Mouse (Mus musculus) thymus, postnatal 14 days (tissue): ENCODE data around the gene Ttc25.
"Not testable (repeated sequence)": the region's sequence is repeated elsewhere in the genome, so short reads cannot be mapped to it uniquely, and the experiment has no call there.

ENCODE experiments used
- DNase-seq: peaks from one replicate; pipeline ENCODE4 v3.0.0; 2021

The Ttc25 gene

DNA sequence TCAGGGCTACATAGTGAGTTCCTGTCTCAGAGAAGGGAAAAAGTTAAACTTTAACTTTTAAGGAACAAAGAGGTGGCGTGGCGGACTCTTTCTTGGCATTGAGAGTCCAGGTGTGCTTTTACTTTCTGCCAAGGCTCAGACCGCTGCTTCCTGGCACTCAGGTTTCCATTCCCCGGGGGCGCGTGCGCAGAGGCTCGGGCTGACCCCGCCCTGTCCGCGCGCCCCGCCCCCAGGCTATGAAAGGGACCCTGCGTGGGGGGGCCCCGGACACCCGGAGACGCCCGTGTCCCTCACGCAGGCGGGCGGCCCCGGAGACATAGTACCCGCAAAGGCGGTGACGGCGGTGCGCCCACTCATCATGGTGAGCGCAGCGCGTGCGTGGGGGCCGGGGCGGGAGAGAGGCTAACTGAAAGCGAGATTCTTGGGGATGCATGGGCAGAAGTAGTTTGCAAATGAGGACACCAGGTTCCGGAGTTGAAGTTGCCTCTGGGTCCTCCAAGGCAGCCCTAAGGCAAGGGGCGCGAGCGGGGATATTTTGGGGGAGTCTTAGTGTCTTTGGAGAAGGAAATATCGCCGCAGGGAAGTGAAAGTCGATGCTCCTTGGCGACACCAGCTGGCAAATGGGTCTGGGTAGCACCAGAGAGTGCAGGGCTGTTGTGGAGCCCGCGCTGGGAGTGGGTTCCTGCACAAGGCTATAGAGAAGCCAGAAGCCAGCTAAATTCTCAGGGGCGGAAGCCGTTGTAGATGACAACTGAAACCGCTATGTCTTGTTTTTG, 29.5 kb downstream of the Ttc25 start, which contains the start of gene Cnp:
Gene Cnp (plus strand): TSS at position 197 of the 776 bp plus-strand sequence.
- DNase-seq: peak; percentile 93

DNA sequence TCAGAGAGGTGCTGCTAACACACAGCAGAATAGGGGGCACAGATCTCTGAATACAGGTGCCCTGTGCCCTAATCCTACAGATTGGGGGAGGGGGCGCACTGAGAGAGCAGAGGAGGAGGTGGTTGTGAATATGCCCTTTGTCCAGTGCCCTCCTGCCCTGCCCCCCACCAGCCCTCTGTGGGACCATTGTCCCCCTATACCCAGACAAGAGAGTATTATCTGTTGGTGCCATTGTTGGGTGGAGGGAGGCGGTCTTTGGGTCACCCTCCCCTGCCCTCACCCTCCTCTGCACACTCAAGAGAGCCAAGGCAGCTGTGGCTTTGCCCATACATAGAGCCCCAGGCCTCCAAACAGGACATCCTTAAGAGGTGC, 30.1 kb downstream of the Ttc25 start:
- no peak for DNase-seq

- no peak for DNase-seq
Observed at GRCm38 (mm10) chr11:100576256-100576655, 30.8 kb downstream of the Ttc25 start.

DNA sequence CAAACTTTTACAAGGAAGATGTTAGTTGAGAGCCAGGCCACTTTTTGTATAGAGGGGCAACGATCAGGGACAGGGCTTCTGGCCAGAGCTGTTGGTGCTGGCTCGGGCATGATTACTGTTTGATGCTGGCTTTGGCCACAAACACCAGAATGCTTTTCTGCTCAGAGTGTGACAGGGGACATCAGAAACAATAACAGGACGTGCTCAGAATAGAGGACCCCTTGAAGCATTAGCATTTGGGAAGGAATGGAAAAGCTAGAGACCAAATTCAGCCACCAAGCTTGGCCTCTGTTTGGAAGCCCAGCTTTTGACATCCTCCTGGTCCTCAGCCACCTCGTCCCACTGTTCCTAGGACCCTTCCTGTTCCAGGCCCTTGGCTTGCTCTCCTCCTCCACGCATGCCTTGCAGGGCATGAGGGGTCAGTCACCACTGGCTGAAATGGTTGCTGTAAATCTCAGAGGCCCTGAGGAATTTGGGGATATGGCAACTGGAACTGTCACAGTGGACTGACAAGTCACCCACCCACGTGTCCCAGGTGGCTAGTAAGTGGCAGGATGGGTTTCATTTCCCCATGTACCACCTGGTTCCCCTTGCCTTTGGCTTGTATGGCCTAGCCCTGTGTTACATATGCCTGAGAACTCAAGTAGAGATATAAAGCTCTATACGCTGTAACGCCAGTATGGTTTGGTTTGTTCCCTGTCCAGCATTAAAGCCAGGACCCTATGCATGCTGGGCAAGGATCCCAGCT, 32.6 kb downstream of the Ttc25 start:
- no peak for DNase-seq

DNA sequence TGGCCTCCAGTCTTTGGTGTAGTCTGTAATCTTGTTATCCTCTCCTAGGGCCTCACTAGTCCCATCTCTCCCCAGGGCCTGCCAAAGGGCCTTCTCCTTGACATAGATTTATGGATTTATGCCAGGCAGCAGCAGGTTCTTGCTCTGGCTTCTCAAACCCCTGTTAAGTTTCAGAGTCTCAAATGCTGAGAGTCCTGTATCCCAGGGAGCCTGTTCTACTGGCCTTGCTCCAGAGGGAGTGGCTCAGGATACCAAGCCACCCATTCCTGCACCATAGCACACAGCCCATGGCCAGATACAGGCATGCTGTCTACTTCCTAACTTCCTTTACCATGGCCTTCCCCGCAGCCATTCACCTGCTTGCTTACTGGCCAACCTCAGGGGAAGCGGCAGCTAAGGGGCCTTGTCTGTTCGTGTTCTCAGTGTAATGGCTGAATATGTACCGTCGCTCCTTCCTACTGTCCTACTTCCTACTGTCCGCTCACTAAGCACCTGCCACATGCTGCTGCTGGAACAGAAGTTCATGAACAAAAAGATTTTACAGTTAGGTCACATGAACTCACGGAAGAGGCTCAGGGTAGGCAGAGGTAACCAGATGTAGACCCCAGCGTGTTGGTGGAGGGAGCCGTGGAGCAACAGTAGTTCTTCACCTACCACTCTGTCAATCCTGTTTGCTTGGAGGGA, 33.9 kb downstream of the Ttc25 start:
- no peak for DNase-seq

- DNase-seq: no peak
Observed at GRCm38 (mm10) chr11:100580275-100580674, 34.9 kb downstream of the Ttc25 start.

DNA sequence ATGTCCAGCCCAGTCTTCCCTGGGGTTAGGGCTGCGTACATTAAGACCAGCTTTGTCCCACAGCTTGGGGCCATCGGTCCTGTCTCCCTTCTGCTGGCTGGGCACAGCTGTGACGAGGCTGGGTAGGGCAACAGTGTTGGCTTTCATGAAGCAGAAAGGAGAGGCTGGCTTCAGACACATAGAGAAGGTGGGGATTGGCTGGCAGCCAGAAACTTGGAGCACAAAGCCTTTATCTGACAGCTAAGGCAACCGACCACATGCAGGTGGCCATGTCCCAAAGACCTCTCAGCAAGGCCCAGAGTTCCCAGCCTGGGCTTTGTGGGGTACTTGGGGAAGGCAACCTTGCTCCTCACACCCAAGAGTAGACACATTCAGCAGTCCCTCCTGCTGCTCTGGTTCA, 36.3 kb downstream of the Ttc25 start:
- peak; percentile 58 for DNase-seq

- not testable (repeated sequence) for DNase-seq
Observed at GRCm38 (mm10) chr11:100582413-100582812, 37.0 kb downstream of the Ttc25 start.

DNA sequence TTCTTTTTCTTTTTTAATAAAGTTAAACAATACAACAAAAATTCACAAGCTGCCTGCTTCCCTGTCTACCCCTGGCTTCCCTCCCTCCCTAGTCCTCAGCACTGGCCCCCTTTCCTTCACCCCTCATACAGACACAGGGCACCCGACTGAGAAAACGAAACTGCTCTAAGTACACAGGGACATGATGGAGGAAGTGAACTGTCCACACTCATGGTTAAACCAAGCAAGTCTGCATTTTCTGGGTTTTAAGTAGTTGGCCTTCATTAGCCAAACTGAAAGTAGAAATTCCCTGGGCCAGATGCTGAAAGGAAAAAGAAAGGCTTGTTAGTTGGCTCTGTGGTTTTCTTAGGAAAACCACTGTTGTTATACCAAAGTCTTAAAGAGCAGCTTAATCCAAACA, 37.4 kb downstream of the Ttc25 start:
- no peak for DNase-seq

DNA sequence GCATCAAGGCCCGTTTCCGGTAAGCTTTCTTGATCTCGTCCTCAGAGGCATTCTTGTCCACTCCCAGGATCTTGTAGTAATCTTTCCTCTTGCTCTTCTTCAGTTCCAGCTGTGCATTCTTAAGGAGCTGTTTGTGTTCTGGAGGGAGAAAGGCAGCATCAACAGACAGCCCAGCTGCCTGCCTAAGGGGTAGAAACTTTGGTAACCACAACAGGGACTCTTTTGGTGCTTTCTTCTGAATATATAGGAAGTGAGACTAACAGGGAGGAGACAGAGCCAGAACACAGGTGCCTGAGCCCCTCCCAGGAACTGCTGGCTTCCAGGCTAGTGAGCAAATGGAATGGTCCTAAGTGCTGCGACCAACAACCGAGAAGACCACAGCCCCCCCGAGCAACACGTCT, 39.2 kb downstream of the Ttc25 start:
- peak; percentile 45 for DNase-seq

- DNase-seq: no peak
Observed at GRCm38 (mm10) chr11:100585148-100585547, 39.7 kb downstream of the Ttc25 start.

GRCm38 (mm10) chr11:100588462-100588861, 43.1 kb downstream of the Ttc25 start:
- DNase-seq: no peak

GRCm38 (mm10) chr11:100592346-100593046, 47.1 kb downstream of the Ttc25 start:
- DNase-seq: no peak

- no peak for DNase-seq
Observed at GRCm38 (mm10) chr11:100594608-100595007, 49.2 kb downstream of the Ttc25 start.

DNA sequence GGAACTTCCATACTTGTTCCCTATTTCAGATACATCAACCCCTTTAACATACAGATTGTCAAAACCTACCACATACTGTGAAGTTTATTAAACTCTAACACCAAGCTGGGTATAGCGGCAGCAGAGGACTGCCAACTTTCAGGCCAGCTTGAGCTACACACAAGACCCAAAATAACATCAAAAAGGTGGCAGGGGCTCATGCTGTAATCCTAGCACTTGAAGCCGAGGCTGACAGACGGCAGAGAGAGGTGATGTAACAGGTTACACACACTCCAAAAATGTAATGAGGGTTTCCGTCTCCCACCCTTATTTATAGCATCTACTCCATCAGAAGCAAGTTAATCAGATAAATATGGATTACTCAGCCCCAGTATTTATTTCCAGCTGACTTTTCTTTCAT, 50.1 kb downstream of the Ttc25 start:
- DNase-seq: no peak

- DNase-seq: no peak
Observed at GRCm38 (mm10) chr11:100598074-100598473, 52.7 kb downstream of the Ttc25 start.

GRCm38 (mm10) chr11:100601372-100601771, 56.0 kb downstream of the Ttc25 start:
- DNase-seq: no peak

DNA sequence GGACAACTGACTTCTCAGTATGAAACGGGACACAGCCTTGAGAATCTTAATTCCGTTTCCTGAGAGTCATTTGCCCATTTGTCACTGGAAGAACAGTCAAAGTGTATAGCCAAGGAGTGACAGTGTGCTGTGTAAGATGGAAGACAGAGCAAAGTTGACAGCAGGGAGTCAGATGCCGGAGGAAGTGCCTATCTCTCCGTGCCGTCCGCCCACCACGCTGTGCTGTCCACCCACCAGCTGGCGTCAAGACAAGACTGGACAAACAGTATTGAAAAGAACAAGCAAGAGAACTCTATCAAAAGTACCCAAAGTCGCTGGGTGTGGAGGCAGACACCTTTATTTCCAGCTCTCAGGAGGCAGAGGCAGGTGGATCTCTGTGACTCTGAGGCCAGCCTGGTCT, 57.7 kb downstream of the Ttc25 start:
- DNase-seq: no peak

DNA sequence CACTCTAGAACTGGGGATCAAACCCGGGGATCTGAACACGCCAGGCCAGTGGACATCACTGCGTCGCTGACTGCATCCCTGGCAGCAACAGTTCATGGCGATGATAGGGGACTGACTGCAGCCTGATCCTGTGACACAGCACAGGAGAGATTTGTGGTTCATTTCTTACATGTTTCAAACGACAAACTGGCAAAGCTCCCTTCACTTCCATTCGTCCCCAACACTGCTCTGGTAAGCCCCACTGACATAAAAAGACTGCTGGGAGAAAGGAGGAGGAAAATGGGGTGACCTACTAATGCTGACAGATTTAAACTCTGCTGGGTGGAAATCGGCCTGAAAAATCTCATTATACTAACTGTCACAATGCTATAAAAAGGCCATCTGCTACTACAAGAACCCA, 58.4 kb downstream of the Ttc25 start:
- DNase-seq: no peak

GRCm38 (mm10) chr11:100604321-100605005, 59.1 kb downstream of the Ttc25 start:
- DNase-seq: no peak

- no peak for DNase-seq
Observed at GRCm38 (mm10) chr11:100605451-100605850, 60.0 kb downstream of the Ttc25 start.

- no peak for DNase-seq
Observed at GRCm38 (mm10) chr11:100607121-100607520, 61.7 kb downstream of the Ttc25 start.
